Mouse (Mus musculus): ENCODE data around the gene Crim1.

Gene Crim1

DNA sequence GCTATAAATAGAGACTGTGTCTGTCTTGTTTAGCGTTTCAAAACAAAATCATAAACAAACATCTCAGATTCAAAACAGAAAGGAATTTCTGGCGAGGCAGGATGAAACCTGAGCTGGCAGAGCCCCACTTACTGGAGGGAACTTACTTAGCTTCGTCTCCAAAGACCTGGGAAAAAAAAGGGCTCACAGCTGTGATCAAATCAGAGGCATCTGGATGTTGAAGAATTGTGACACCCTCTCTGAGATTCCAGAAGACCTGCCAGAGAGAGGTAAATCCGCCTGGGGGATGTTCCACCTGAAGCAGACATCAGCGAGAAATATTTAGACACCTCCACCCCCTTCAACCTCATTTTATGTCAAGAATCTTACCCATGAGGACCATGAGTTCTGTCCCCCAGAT lies 11.8 kb downstream of the Crim1 start:
- DNase-seq, result no peak

- no peak for DNase-seq
Measured at GRCm38 (mm10) chr17:78213128-78213527, 13.1 kb downstream of the Crim1 start.

GRCm38 (mm10) chr17:78216526-78216925 lies 16.5 kb downstream of the Crim1 start:
- no peak for DNase-seq

DNA sequence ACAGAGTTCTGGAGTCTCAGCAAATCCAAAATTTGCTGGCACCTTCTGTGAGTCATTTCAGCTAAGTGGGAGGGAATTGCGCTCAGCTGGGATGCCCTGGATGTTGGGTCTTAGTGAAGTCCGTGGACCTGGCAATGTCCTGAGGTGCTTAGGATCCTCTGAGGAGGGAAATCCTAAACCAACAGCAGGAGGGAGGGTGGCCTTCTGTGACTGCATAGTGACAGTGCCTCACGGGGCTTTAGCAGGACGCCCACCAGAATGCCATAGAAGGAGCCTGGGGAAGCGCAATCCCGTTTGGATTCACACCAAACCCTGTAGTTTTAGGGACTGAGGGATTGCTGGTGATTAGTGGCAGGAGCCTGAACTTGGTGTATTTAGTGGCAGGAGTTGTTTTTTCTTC lies 17.4 kb downstream of the Crim1 start:
- DNase-seq, result no peak

GRCm38 (mm10) chr17:78218506-78219232 lies 18.6 kb downstream of the Crim1 start:
- no peak for DNase-seq

- DNase-seq, result no peak
Measured at GRCm38 (mm10) chr17:78221007-78221642, 21.1 kb downstream of the Crim1 start.

GRCm38 (mm10) chr17:78221860-78222259 lies 21.8 kb downstream of the Crim1 start:
- DNase-seq, result no peak

- DNase-seq, result no peak
Measured at GRCm38 (mm10) chr17:78223988-78224387, 23.9 kb downstream of the Crim1 start.

DNA sequence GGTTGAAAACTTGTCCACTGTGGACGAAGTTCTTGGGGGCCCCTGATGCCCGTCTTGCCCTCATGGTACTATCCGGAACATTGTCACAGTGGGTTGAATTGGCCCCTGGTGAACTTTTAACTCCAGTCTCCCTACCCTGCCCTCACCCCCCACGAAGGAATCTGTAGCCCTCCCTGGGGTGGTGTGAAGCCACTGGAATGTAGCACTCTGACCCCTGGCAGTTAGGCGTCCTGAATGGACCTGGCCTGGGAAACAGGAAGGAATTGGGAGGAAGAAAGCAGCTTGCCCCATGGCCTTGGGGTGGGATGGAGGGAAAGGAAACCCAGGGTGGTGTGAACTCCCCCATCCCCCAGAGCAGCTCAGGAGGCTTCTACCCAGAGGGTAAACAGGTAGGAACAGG lies 25.5 kb downstream of the Crim1 start:
- no peak for DNase-seq

GRCm38 (mm10) chr17:78227211-78227610 lies 27.2 kb downstream of the Crim1 start:
- no peak for DNase-seq

DNA sequence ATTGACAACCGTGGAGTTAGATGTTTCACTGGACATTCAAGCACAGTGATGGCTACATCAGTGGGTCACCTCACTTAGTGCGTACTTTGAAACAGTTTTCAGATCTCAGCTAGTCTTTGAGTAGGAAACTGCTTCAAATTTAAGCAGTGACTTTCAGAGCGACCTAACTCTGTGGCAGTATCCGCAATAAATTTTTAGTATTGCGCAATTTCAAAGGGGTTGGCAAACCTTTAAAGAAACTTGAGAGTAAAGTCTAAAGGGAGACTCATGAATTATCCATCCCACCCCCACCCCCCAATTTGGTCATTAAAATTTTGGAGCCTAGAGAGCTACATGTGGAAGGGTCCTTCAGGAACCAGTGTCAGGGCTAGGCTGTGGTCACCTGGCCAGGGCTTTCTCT lies 31.5 kb downstream of the Crim1 start:
- DNase-seq, result no peak

DNA sequence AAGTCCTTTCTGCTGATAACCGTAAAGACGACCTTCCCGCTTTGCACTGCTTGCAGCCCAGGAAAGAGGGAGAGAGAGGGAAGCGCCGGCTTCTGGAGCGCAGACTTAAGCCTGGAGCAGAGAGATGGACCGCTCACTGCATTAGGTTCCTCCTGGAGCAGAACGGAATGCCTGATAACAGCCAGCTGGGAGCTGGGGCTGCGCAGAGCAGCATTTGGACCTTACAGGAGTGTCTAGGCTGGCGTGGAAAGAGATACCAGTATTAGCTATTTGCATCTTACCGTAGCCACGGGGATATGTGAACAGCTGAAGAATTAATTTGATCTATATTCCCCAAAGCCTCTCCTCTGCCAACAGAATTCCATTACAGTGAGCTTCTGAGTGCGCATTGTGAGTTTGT lies 32.7 kb downstream of the Crim1 start:
- DNase-seq, result no peak

DNA sequence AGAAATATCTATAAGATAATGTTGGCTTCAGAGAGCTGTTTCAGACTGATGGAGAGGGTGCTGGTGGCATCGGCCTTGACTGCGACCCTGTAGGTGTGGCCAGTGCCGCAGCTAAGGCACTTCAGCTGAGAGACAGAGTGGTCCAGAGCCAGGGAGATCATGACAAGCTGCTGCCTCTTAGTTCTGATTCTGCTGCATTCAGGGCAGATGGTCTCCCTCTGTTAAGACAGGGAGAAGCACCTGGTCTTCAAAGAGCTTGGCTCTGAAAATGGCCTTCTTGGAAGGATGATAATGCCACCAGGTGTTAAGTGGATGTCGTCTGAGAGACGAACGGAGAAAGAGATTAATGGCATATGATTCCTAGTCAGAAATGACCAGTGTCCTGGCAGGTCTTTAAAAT lies 33.8 kb downstream of the Crim1 start:
- DNase-seq, result no peak

GRCm38 (mm10) chr17:78236126-78236525 lies 36.1 kb downstream of the Crim1 start:
- peak; percentile 19 for DNase-seq

DNA sequence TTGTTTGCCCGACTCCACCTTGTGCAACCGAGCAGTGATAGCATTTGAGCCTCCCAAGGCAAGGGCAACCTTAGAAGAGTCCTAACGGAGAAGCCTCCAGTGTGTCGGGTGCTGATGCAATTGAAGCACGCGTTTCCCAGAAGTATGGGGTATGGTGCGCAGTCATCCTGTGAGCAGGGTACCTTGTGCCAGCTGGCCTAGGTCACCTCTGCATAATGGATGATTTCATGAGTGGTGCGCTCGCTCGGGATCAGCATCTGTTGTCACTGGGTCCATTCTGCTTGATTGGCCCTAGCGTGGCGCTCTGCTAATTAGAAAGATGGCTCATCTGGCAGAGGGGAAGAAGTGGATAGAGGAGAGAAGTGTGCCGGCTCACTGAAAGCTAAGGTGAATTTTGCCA lies 37.9 kb downstream of the Crim1 start:
- no peak for DNase-seq

GRCm38 (mm10) chr17:78240161-78240560 lies 40.1 kb downstream of the Crim1 start:
- DNase-seq, result no peak

DNA sequence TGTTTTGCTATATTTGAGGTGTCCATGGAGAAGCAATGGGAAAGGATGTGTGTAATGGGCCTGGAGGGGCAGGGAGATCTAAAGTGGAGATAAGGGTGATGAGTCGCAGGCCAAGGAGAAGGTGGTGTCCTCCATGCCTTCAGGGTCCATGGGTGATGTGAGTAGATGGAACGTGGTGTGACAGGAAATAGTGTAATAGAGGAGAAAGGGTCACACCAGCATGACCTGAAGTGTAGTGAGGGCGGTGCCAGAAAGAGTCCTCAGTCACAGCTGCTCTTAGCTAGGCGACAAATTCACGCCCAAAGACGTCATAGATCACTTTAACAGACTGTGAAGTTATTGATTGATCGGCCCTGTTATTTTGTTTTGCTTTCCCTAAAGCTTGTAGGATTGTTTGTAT lies 41.2 kb downstream of the Crim1 start:
- no peak for DNase-seq

- DNase-seq, result no peak
Measured at GRCm38 (mm10) chr17:78244752-78245151, 44.7 kb downstream of the Crim1 start.

- DNase-seq, result no peak
Measured at GRCm38 (mm10) chr17:78245444-78245843, 45.4 kb downstream of the Crim1 start.

DNA sequence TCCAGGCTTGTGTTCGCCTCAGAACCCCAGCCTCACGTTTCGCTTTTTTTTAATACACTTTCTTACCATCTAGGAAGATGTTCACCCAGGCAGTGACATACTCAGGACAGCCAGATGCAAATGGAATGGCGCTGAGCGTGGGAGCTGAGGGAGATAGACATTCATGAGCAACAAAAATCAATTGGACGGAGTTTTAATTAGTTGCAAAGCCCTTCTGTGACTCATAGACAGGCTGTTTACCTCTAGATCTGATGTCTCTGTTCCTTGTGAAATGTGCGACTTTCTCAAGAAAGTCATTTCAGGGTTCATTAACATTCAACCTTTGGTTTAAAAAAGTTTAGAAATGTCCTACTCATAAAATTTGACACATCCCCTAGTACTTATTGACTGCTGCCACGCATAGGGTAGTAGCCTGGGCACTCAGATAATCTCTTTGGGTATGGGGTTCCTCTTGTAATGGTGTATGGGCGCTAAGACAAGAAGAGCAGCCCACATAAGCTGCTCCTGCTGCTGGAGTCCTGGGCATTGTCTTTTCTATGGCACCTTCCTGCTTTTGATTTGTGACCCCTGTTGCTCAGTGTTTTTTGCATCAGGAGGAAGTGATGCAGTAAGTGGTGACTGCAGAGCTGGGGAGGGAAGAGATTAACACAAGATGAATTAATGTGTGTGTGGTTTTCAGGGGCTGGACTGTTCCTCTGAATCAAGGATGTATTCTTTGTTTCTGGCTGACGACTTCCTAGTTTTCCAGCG lies 46.8 kb downstream of the Crim1 start:
- no peak for DNase-seq

DNA sequence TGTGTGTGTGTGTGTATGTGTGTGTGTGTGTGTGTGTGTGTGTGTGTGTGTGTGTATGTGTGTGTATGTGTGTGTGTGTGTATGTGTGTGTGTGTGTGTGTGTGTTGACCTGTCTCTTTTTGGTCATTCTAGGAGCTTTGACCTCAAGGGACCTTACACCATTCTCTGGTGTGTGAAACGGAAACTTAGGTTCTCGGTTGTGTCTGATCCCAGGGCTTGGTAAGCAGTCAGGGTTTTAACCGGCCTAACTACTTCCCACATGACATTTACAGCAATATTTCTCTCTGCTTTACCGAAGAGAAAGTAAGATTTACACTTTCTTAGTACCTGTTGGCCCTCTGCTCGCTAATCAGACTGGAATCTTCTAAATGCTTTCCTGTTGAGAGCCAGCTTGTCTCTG lies 48.1 kb downstream of the Crim1 start:
- no peak for DNase-seq

GRCm38 (mm10) chr17:78248943-78249342 lies 48.9 kb downstream of the Crim1 start:
- DNase-seq, result no peak

GRCm38 (mm10) chr17:78250149-78250938 lies 50.3 kb downstream of the Crim1 start:
- no peak for DNase-seq

Data from liver (tissue).